Mouse (Mus musculus) MN1 (cell line): Measurements from ENCODE around the gene Stap2.
A peak's percentile ranks its signal among the peaks of the same experiment; 100 is the strongest.

Source experiments
- DNase-seq: peaks from one replicate; pipeline ENCODE4 v3.0.0-alpha.2; 2016; ENCODE audit warnings: low spot score

Gene Stap2

DNA sequence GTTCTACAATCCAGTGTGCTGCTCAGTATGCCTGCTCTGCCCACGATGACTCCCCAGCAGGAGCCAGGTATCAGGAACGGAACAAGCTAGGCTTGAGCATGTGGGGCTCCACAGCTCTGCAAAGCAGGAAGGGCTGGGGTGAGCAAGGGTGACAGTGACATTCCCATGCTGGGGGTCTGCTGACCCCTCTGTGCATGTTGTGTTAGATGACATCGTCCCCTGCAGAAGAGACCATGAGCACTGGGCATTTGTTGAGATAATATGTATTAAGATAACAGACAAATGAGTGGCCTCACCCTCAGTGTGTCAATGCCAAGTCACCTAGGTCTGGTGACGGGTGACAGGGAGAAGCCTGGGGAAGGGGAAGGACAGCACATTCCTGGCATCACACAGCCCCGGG lies 19.5 kb upstream of the Stap2 start:
- DNase-seq: no peak

DNA sequence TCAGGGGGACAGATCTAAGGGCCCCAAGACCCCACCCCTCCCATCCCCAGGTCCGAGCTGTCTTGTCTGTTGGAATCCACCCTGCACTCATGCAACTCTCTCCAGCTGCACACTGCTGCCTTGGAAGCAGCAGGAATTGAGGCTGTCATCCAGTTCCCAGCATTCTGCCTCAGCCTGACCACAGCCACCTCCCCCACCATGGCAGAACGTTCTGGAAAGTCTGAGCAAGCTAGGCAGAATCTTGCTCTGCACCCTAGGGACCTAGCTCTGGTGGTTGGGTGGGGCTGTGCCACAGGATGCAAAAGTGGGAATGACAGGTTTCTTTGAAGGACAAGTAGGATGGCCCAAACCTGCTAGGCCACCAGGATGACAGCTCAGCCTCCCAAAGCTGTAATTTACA lies 19.1 kb upstream of the Stap2 start:
- no peak for DNase-seq

DNA sequence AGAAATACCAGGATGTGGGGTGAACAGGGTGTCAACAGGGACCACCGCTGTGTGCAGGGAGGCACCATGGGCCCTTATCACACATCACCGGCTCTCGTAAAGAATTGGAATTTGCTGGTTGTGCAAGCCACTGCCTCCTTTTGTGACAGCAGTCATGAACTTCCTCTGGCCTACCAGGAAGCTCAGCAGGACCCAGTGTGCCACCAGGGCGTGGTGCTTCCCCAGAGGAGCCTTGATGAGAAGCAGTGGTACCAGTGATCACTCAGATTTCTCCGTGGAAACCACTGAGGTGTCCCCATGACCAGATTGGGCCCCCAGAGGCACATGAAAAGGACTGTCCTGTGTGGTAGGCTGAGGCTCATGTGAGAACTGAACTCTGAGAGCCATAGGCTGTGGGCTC lies 18.0 kb upstream of the Stap2 start:
- DNase-seq: no peak

DNA sequence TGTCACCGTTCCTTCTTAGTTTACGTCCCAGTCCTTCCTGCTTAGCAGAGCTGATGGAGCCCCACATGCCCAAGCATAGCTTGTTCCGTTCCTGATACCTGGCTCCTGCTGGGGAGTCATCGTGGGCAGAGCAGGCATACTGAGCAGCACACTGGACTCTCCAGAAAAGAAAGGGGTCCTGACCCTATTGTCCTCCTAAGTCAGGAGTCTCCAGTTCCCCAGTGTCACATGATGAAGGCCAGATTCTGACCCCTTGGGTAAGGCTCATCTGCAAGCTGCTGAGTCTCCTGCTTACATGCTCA lies 17.6 kb upstream of the Stap2 start:
- DNase-seq: no peak

DNA sequence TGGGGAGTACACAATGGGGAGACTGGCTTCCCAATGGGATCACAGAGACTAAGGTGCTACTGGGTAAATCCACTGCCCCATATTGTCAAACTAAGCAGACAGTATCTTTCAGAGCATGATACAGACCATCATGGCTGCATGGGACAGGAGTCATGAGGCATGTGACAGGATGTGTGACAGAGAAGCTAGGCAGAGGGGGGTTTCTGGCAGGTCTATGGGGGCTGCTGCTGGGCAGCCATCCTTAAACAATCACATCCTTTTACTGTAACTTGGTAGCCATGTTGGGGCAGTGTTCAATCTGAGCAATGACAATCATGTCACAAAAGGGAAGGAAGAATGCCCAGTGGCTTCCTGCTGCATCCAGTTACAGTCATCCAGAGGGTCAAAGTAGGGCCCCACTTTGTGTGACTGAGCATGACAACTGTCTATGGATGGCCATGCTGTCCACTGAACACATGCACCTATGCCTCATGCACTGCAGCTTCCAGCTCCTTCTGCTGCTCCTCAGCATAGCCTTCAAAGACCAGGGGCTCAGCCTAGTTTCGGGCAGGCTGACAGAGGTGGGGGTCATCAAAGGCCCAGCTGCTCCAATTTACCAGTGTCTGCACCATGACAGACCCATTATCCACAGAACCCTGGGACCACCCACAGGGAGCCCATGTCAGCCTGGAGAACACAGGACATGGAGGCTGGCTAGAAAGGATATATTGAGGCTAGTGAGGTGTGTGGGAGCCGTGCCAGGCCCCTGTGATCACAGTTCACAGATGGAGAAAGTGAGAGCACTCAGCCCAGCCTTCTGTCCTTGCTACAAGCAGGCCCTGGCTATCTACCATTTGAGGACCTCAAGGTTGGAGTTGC lies 17.0 kb upstream of the Stap2 start:
- DNase-seq: no peak

DNA sequence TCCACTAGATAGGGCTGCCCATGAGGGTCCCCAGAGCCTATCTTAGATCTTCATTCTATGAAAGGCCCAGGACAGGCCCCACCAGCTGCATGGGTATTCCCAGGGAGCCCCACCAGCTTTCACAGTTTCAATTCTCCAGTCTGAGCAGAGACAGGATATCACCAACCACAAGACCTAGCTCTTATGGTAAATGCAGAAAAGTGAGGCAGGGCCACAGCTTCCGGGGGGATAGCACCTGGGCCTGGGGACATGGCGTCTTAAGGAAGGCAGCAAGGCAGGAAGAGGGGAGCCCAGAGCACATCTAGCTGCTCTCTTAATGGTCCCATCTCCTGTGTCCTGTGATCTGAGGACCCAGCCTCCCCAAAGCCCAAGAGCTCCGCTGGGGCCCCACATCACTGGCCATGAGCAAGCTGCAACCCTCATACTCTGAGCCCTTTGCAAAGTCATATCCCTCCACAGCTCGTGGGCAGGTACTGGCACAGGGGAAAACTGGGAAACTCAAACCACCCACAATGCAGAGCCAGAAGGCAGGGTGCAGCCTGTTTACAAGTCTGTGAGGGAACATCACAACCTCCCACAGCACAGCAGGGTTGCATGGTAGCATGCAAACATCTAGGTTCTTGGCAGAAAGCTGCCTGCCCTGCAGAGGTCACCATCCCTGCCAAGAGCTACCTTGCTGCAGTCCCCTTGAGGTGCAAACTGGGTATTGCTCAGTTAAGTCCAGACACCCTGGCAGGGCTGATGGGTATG lies 16.0 kb upstream of the Stap2 start:
- no peak for DNase-seq

DNA sequence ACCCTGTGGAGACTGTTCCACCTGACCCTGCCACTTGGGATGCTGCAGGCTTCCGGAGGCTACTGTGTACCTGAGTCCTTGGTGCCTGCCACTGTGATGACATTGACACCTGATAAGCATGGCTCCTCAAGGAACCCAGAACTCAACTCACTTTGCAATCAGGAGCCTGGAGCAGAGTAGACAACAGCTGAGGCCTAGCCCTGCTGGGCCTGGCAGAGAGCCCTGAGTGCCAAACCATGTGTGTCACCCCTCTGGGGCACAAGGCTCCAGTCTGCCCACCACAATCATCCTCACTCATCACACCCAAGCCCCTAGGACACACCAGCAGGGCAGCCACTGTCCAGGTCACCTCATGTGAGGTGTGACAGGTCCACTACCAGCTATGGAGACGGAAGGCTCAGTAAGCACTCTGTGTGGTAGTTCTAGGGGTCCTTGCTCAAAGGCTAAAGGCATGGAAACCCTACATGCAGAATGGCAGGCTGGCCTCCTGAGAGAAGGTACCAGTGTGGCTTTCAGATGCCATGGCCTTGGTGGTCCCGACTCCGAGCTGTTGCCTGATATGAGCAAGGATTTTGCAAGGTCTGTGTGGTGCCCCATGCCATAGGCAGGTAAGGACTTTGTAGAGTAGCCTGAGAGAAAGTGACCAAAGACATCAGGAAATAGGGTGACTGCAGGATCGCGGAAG lies 15.2 kb upstream of the Stap2 start:
- DNase-seq: no peak

DNA sequence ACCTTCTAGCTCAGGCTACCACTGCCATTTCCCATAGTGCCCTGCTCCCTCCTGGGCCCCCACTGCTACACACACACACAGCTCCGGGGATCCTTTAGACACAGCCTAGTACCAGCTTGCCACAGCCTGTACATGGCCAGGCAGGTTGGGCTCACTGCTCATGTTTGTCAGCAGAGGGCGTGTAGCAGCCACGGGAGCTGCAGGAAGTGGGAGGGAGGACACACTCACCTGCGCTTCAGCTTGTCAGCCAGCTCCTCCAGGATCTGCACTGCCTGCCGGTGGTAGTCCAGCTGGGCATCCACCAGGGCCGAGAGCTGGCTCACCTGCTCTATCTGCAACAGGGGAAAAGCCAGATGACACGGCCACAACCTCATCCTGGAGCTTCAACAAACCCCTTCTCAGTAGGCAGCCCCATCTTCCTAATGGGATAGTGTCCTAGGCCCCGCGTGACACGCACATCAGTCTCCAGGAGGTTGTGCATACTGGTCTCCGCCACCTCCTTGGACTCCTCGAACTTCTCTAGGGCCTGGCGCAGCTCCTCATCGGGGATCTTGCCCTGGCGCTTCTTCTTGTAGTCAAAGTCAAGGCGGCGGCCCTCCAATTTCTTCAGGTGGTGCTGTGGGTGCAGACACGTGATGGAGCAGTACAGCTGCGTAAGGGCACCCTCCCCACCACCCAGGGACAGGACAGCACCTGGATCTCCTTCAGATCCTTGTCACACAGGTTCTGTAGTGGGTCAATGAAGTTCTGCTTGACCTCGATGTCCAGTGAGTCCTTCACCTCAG lies 13.2 kb upstream of the Stap2 start:
- peak; percentile 59 for DNase-seq

DNA sequence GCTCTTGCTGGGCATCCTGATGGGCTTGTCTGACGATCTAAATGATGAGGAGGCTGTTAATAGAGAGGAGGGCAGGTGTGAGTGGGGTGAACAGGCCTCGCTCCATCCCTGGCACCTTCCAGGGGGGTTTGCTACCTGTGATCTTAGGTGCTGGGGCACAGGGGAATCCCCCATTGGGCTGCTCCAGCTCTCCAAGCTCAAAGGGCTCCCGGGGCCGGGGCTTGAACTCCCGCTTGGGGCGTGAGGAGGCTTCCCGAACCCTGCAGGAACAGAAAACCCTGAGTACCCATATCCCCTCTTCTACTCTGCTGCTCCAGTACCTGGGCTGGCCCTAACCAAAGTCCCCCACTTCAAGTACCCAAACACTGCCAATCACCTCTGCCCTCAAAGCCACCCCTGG lies 12.5 kb upstream of the Stap2 start:
- DNase-seq: no peak

DNA sequence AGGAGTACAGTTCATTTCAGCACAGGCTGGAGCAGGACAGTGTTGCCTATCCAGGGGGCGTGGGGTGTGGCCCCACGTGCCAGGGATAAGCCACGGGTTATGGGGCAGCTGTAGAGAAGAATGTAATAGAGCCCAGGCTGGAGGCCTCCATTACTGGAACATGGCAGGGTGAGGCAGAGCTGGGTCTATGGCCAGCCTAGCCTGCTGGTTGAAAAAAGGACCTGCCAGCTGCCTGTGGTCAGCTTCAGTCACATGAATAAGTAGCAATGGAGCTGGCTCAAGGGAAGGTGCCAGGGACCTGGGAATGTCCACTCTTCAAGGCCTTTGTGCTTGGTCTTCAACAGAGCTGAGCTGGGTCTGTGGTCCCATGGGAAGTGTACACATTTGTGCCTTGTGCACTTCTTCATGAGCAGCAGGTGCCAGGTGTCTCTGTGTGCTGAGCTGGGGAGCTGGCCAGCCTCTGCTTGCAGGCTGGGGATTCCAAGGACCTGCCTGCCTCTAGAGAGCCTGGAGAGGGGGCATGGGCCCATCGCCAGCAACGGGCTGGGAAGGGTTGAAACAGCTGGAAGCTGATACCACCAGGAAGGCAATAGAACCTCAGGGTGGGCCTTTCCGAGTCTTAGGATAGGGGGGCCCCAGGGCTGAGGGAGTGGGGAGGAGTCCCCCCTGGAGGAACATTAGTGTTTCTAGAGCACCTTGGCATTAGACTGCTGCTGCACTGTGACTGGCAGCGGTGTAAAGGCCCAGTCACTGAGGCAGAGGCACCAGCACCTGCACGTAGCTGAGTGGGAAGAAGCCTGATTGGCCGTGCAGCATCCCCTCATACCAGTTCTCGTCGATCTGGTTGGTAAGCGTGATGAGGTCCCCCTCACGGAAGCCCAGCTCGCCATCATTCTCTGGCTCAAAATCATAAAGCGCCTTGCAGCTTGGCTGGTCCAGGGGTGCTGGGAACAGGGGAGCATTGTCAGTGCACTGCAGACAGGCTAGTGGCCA lies 11.7 kb upstream of the Stap2 start:
- DNase-seq: no peak

DNA sequence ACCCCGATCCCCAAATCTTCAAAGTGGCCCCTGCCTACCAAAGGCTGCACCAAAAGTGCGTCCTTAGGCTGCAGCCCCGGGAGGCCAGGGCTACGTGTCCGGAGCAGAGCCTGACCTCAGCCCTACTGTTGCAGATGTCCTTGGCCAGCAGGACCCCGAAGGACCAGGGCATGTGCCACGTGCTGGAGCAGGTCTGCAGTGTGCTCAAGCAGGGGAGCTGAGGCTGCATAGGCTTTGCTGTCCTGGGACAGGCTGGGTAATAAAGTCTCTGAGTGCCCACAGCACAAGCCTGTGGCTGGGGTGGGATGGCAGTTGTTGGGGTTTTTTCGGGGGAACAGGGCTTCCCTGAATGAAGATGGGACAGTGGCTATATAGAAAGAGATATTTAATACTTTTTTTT lies 11.0 kb upstream of the Stap2 start:
- no peak for DNase-seq

DNA sequence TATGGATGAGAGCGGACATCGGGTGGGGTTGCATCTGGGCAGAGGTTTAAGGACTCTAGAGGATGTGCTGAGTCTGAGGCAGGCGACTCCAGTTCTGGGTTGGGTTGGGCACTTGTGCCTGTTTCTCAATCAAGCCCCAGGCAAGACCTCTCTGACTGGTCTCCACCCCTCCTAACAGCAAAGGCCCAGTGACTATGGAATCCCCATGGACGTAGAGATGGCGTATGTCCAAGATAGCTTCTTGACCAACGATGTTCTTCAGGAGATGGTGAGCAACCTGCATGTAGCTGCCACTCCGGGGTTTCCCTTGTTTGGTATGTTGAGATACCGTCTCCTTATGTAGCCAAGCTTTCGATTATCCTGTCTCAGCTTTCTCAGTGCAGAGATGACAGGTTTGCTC lies 9.9 kb upstream of the Stap2 start:
- no peak for DNase-seq

DNA sequence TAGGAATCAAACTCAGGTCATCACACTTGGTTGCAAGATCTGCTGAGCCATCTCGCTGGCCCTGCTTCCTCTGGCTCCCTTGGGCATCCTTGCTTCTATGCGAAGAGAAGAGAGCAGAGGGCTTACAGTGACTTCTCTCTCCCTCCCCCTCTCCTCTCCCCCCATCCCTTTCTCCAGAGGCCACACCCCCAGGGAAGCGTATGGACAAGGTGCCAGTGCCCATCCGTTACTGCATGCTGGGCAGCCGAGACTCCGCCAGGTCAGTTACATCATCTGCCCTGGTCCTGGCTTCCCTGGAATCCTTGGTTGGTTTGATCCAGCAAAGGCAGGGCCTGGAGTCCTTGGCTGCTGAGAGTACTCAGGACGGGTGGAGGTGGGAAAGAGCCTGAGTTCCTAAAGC lies 6.1 kb upstream of the Stap2 start:
- DNase-seq: no peak

DNA sequence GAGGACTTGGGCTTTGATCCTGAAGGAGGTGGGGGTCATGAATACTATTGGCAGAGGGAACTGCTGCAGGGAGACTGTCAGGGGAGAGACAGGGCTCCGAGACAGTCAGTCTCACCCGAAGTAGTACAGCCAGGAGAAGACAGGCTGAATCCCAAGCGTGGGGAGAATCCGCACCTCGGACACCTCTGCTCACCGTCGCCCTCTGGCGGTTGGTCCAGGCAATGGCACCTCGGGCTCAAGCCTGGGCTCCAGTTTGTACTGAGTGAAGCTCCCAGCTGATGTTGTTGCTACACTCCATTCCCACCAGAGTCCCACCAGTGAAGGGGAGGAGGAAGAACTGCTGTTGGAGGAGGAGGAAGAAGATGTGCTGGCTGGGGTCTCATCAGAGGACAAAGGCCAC lies 5.3 kb upstream of the Stap2 start:
- DNase-seq: peak; percentile 86

DNA sequence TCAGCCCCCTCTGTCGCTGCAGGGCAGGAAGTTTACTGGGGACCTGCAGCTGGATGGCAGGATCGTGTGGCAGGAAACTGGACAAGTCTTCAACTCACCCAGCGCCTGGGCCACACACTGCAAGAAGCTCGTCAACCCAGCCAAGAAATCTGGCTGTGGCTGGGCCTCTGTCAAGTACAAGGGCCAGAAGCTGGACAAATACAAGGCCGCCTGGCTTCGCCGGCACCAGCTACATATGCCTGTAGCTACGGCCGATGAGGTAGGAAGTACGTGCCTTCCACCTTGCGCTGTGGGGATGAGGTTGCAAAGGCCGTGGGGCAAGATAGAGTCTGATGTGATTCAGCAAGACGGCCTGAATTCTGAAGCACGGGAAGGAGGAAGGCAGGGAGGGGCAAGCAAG lies 4.9 kb upstream of the Stap2 start:
- DNase-seq: no peak

DNA sequence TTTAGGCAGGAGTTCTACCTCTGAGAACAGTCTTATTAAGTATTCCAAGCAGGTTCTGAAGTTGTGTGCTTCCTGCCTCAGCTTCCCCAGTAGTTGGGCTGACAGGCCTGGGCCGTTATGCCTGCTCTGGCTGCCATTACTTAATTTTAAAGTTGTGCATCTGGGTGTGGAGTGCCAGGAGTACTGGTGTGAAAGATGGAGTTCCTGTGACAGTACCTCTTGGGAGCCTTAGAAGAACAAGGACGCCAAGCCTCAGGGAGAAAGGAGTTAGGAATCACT lies 4.5 kb upstream of the Stap2 start:
- DNase-seq: no peak

DNA sequence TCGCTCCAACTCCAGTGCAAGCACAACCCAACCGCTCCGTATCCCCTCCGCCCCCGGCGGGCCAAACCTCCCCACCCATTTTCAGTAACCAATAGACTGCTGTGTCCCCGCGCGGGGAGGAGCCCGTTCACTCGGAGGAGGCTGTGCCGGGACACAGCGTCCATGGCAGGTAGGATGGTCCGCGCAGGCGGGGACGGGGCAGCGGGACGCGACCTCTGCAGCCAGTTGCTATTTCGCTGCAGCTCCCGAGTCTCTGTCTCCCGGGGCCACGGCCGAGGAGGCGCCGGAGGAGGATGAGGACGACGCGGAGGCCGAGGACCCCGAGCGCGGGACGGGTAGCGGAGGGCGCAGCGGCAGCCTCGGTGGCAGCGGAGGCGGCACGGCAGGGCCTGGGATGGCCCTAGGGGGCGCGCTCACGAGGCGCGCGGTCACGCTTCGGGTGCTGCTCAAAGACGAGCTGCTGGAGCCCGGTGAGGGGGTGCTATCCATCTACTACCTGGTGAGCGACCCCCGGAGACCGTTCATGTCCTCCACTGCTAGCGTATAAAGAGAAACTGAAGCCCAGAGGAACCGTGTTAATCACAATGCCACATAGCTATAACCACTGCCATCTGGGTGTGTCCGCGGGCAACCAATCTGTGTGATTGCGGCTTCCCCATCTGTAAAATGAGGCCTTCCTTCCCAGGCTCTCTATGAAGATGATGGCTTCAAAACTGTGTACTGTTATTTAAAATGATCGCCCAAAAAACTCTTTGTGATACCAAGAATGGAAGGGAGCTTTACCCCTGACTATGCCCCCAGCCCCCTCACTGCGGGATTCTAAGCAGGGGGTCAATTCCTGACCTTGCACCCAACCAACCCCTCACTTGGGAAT lies 3.9 kb upstream of the Stap2 start:
- DNase-seq: peak; percentile 94

DNA sequence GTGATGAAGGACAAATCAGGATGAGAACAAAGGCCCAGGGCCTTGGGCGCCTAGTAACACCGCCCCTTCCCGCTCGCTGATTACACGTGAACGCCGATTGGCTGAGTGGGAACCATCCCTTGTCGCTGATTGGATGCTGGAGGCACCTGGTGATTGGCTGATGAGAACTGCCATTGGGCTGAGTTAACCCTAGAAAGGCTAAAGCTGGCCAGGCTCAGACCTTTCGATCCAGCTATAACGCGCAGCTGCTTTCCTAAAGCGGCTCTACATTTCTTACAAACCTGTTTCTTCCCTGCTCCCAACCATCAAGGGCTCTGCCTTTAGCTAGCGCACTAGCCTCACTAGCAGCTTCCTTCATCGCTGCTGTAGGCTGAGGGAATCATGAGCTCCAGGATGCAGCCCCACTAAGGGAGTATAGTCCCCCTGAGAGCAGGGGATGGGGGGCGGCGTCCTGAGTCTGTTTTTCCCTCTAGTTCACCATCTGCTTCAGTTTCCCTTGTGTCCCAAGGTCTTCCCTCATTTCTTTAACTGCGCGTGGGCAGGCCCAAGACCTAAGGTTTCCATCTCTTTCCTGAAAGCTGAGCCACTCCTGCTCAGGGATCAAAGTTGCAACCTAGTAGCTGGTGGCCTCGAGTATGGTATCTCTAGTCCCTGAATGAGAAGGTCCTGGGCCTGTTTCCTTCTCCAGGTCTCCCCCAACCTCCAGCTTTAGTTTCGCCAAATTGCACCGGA lies 3.1 kb upstream of the Stap2 start:
- peak; percentile 99 for DNase-seq

DNA sequence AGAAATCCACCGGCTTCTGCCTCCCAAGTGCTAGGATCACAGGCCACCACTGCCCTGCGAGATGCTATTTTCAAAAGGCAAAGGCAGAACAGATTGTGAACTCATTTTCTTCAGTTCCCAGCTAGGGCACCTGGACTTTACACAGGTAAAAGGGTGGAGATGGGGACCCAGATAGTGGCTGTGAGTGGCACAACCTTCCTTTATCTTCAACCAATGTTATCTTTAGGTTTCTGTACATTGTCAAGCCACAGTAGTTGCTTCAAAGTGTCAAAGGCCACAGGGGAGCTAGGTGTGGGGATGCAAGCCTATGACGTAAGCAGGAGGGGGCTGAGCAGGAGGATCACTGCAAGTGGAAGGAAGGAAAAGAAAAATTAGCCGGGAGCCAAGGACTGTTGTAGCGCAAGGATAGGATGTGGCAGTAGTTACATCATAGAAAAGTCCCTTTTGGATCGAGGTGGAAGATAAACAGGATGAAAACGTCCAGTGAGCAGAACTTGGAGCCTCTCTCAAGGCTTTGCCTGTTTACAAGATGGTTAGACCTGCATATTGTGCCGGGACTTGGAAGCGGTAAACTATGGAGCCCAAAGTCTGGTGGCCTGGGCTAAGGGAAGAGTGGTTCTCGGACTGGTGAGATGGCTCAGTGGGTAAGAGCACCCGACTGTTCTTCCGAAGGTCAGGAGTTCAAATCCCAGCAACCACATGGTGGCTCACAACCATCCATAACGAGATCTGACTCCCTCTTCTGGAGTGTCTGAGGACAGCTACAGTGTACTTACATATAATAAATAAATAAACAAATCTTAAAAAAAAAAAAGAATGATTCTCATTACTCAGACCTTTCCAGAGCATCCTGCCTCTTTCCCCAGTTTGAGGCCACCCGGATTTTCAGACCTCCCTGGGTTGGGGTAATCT lies 2.3 kb upstream of the Stap2 start:
- no peak for DNase-seq
